Mouse (Mus musculus) forebrain, embryonic 10.5 days (tissue): ENCODE measurements around the gene Rab25. TPM values are rescaled to one million over a fixed set of nuclear protein-coding genes. Genes with fewer than 3 reads are reported as not detected.

Experiments used
- DNase-seq: peaks from one replicate; pipeline ENCODE4 v3.0.0-alpha.2; 2017; ENCODE audit warnings: low spot score; ENCODE audit errors: extremely low spot score
- H3K27ac ChIP-seq: fragments of 300-500 bp; sonication (generic); 2 replicates; pipeline ENCODE4 v1.5.1; 2016; ENCODE audit warnings: mild to moderate bottlenecking
- H3K27me3 ChIP-seq: fragments of 300-500 bp; sonication (generic); 2 replicates; pipeline ENCODE4 v1.6.1; 2016; ENCODE audit warnings: mild to moderate bottlenecking; ENCODE audit not compliant: poor library complexity, severe bottlenecking
- H3K36me3 ChIP-seq: fragments of 300-500 bp; sonication (generic); replicated peaks from 2 replicates; pipeline ENCODE4 v1.6.1; 2016; ENCODE audit warnings: mild to moderate bottlenecking, moderate library complexity
- H3K4me1 ChIP-seq: fragments of 300-500 bp; sonication (generic); 2 replicates; pipeline ENCODE4 v1.6.1; 2016
- H3K4me3 ChIP-seq: fragments of 300-500 bp; sonication (generic); 2 replicates; pipeline ENCODE4 v1.5.1; 2016; ENCODE audit warnings: mild to moderate bottlenecking, moderate library complexity
- H3K9me3 ChIP-seq: fragments of 300-500 bp; sonication (generic); 2 replicates; pipeline ENCODE4 v1.6.1; 2016; ENCODE audit warnings: mild to moderate bottlenecking, moderate library complexity
- WGBS: fragments of 180-500 bp; shearing (Covaris S2); methylation state at CpG from one replicate; pipeline ENCODE4 v1.1.7; 2016; 5-methylcytosine and 5-hydroxymethylcytosine counted together
- polyA plus RNA-seq: library from polyadenylated mRNA; unstranded; fragments of >200 nt; fragmentation: Nextera tagmentation; extraction: Ambion mirVana; gene quantifications from 2 replicates; pipeline ENCODE4 v1.2.1, GENCODE M21; 2016

Rab25 gene
- polyA plus RNA-seq, 1 experiment from 2014 or later: 2.8 TPM

- Histone ChIP-seq H3K9me3 (no peaks in the 10 kb centered on the region), H3K4me1 (peaks cover 68% of the 10 kb centered on the region), H3K27ac (peak overlapping the region; percentile 51; the same call in 1 of the 2 replicates), H3K36me3 (peaks cover 38% of the 10 kb centered on the region), H3K27me3 (no peaks in the 10 kb centered on the region), H3K4me3 (peak overlapping the region; percentile 29; the same call in 1 of the 2 replicates)
- 36% methylated on average over 17 of the region's 17 CpGs for WGBS
- peak; percentile 91 for DNase-seq
Observed at GRCm38 (mm10) chr3:88526157-88527131, 21.7 kb downstream of the Rab25 start.

GRCm38 (mm10) chr3:88525021-88525420 lies 23.1 kb downstream of the Rab25 start:
- H3K27me3 ChIP-seq: no peaks in the 10 kb centered on the region
- peaks cover 54% of the 10 kb centered on the region for H3K4me1 ChIP-seq
- no peak overlapping the region for H3K4me3 ChIP-seq
- 91% methylated on average over 5 of the region's 5 CpGs for WGBS
- no peak overlapping the region for H3K27ac ChIP-seq
- H3K9me3 ChIP-seq: no peaks in the 10 kb centered on the region
- DNase-seq: no peak
- H3K36me3 ChIP-seq: peaks cover 38% of the 10 kb centered on the region

GRCm38 (mm10) chr3:88523027-88523426 lies 25.1 kb downstream of the Rab25 start:
- H3K27ac ChIP-seq: no peak overlapping the region
- no peak overlapping the region for H3K4me3 ChIP-seq
- H3K4me1 ChIP-seq: peaks cover 34% of the 10 kb centered on the region
- H3K27me3 ChIP-seq: no peaks in the 10 kb centered on the region
- H3K9me3 ChIP-seq: no peaks in the 10 kb centered on the region
- H3K36me3 ChIP-seq: peaks cover 38% of the 10 kb centered on the region
- DNase-seq: no peak
- 91% methylated on average over 8 of the region's 8 CpGs for WGBS

- H3K9me3 ChIP-seq: no peaks in the 10 kb centered on the region
- H3K4me3 ChIP-seq: no peak overlapping the region
- 42% methylated on average over 9 of the region's 9 CpGs for WGBS
- peak; percentile 74 for DNase-seq
- H3K27me3 ChIP-seq: no peaks in the 10 kb centered on the region
- H3K4me1 ChIP-seq: peaks cover 22% of the 10 kb centered on the region
- H3K36me3 ChIP-seq: peaks cover 33% of the 10 kb centered on the region
- H3K27ac ChIP-seq: no peak overlapping the region
Observed at GRCm38 (mm10) chr3:88521803-88522331, 26.2 kb downstream of the Rab25 start.

- Histone ChIP-seq H3K36me3 (peaks cover 33% of the 10 kb centered on the region), H3K4me1 (peaks cover 15% of the 10 kb centered on the region), H3K27me3 (no peaks in the 10 kb centered on the region), H3K4me3 (no peak overlapping the region), H3K9me3 (no peaks in the 10 kb centered on the region), H3K27ac (no peak overlapping the region)
- no peak for DNase-seq
- WGBS: 93% methylated on average over 6 of the region's 6 CpGs
Observed at GRCm38 (mm10) chr3:88521156-88521555, 26.9 kb downstream of the Rab25 start.

- DNase-seq: no peak
- Histone ChIP-seq H3K9me3 (no peaks in the 10 kb centered on the region), H3K27ac (no peak overlapping the region), H3K4me1 (peaks cover 7% of the 10 kb centered on the region), H3K36me3 (peaks cover 28% of the 10 kb centered on the region), H3K4me3 (no peak overlapping the region), H3K27me3 (no peaks in the 10 kb centered on the region)
- 89% methylated on average over 2 of the region's 2 CpGs for WGBS
Observed at GRCm38 (mm10) chr3:88520078-88520477, 28.0 kb downstream of the Rab25 start.

GRCm38 (mm10) chr3:88518411-88518810 lies 29.7 kb downstream of the Rab25 start:
- H3K4me3 ChIP-seq: no peak overlapping the region
- H3K27ac ChIP-seq: no peak overlapping the region
- H3K36me3 ChIP-seq: peaks cover 11% of the 10 kb centered on the region
- peaks cover 19% of the 10 kb centered on the region for H3K4me1 ChIP-seq
- 89% methylated on average over 4 of the region's 4 CpGs for WGBS
- H3K27me3 ChIP-seq: no peaks in the 10 kb centered on the region
- DNase-seq: no peak
- no peaks in the 10 kb centered on the region for H3K9me3 ChIP-seq

- Histone ChIP-seq H3K4me1 (peaks cover 32% of the 10 kb centered on the region), H3K4me3 (no peak overlapping the region), H3K9me3 (no peaks in the 10 kb centered on the region), H3K36me3 (no peaks in the 10 kb centered on the region), H3K27ac (no peak overlapping the region), H3K27me3 (no peaks in the 10 kb centered on the region)
- DNase-seq: no peak
- 92% methylated on average over 2 of the region's 2 CpGs for WGBS
Observed at GRCm38 (mm10) chr3:88516407-88516806, 31.7 kb downstream of the Rab25 start.

GRCm38 (mm10) chr3:88515095-88515386 lies 33.1 kb downstream of the Rab25 start:
- no peak for DNase-seq
- Histone ChIP-seq H3K9me3 (no peaks in the 10 kb centered on the region), H3K4me1 (peaks cover 46% of the 10 kb centered on the region), H3K27me3 (no peaks in the 10 kb centered on the region), H3K36me3 (no peaks in the 10 kb centered on the region), H3K4me3 (no peak overlapping the region), H3K27ac (no peak overlapping the region)
- WGBS: 95% methylated on average over 2 of the region's 2 CpGs

GRCm38 (mm10) chr3:88514231-88515094 lies 33.6 kb downstream of the Rab25 start:
- H3K9me3 ChIP-seq: no peaks in the 10 kb centered on the region
- H3K27ac ChIP-seq: peak overlapping the region; percentile 40; the same call in 1 of the 2 replicates
- H3K27me3 ChIP-seq: no peaks in the 10 kb centered on the region
- no peaks in the 10 kb centered on the region for H3K36me3 ChIP-seq
- DNase-seq: no peak
- no peak overlapping the region; the same call in 1 of the 2 replicates for H3K4me3 ChIP-seq
- 85% methylated on average over 10 of the region's 10 CpGs for WGBS
- peaks cover 52% of the 10 kb centered on the region for H3K4me1 ChIP-seq

GRCm38 (mm10) chr3:88513546-88514115 lies 34.5 kb downstream of the Rab25 start:
- Histone ChIP-seq H3K9me3 (no peaks in the 10 kb centered on the region), H3K36me3 (no peaks in the 10 kb centered on the region), H3K27me3 (no peaks in the 10 kb centered on the region), H3K27ac (no peak overlapping the region; the same call in 1 of the 2 replicates), H3K4me1 (peaks cover 57% of the 10 kb centered on the region), H3K4me3 (no peak overlapping the region)
- WGBS: 87% methylated on average over 7 of the region's 7 CpGs
- DNase-seq: no peak

- 53% methylated on average over 15 of the region's 15 CpGs for WGBS
- H3K4me3 ChIP-seq: peak overlapping the region; percentile 5; the same call in 1 of the 2 replicates
- no peaks in the 10 kb centered on the region for H3K27me3 ChIP-seq
- no peaks in the 10 kb centered on the region for H3K9me3 ChIP-seq
- H3K4me1 ChIP-seq: peaks cover 57% of the 10 kb centered on the region
- H3K36me3 ChIP-seq: no peaks in the 10 kb centered on the region
- peak overlapping the region; percentile 86 for H3K27ac ChIP-seq
- DNase-seq: no peak
Observed at GRCm38 (mm10) chr3:88512896-88513545, 35.1 kb downstream of the Rab25 start.
